Mouse (Mus musculus) midbrain, embryonic 13.5 days (tissue): ENCODE data around the gene Rasgef1b. TPM values are rescaled to one million over a fixed set of nuclear protein-coding genes. Genes with fewer than 3 reads are reported as not detected.

ENCODE experiments used
- ATAC-seq: fragments of 200-750 bp; cut with Nextera tagmentation; 2 replicates; pipeline ENCODE4 v1.8.0; 2017; ENCODE audit warnings: mild to moderate bottlenecking, moderate TSS enrichment, moderate library complexity
- H3K27ac ChIP-seq: fragments of 300-500 bp; sonication (generic); 2 replicates; pipeline ENCODE4 v1.5.1; 2015; ENCODE audit warnings: inconsistent platforms, mild to moderate bottlenecking, moderate library complexity
- H3K27me3 ChIP-seq: fragments of 300-500 bp; sonication (generic); 2 replicates; pipeline ENCODE4 v1.6.1; 2015; ENCODE audit warnings: mild to moderate bottlenecking, inconsistent platforms
- H3K36me3 ChIP-seq: fragments of 300-500 bp; sonication (generic); 2 replicates; pipeline ENCODE4 v1.6.1; 2015; ENCODE audit warnings: mild to moderate bottlenecking, inconsistent platforms
- H3K4me1 ChIP-seq: fragments of 300-500 bp; sonication (generic); replicated peaks from 2 replicates; pipeline ENCODE4 v1.6.1; 2015; ENCODE audit warnings: inconsistent platforms
- H3K4me2 ChIP-seq: fragments of 300-500 bp; sonication (generic); replicated peaks from 2 replicates; pipeline ENCODE4 v1.6.1; 2015; ENCODE audit warnings: moderate library complexity, mild to moderate bottlenecking, inconsistent platforms
- H3K4me3 ChIP-seq: fragments of 300-500 bp; sonication (generic); replicated peaks from 2 replicates; pipeline ENCODE4 v1.5.1; 2015; ENCODE audit warnings: mild to moderate bottlenecking, inconsistent platforms
- H3K9ac ChIP-seq: fragments of 300-500 bp; sonication (generic); replicated peaks from 2 replicates; pipeline ENCODE4 v1.6.1; 2015; ENCODE audit warnings: mild to moderate bottlenecking, inconsistent platforms
- H3K9me3 ChIP-seq: fragments of 300-500 bp; sonication (generic); 2 replicates; pipeline ENCODE4 v1.6.1; 2016; ENCODE audit warnings: mild to moderate bottlenecking, inconsistent platforms
- WGBS: fragments of 180-500 bp; shearing (Covaris S2); methylation state at CpG from one replicate; pipeline ENCODE4 v1.1.7; 2015; 5-methylcytosine and 5-hydroxymethylcytosine counted together
- polyA plus RNA-seq: library from polyadenylated mRNA; unstranded; fragments of >200 nt; fragmentation: Nextera tagmentation; extraction: Ambion mirVana; gene quantifications from 2 replicates; pipeline ENCODE4 v1.2.1, GENCODE M21; 2015

Gene Rasgef1b
- polyA plus RNA-seq, 1 experiment from 2014 or later = 69.2 TPM

GRCm38 (mm10) chr5:99385737-99386136 is 343.1 kb downstream of the Rasgef1b start:
- 32% methylated on average over 8 of the region's 8 CpGs for WGBS

GRCm38 (mm10) chr5:99385090-99385489 is 343.8 kb downstream of the Rasgef1b start:
- H3K9ac ChIP-seq = no peak overlapping the region
- peaks cover 86% of the 10 kb centered on the region for H3K27me3 ChIP-seq
- peaks cover 38% of the 10 kb centered on the region for H3K4me1 ChIP-seq
- no peak overlapping the region for H3K4me3 ChIP-seq
- no peaks in the 10 kb centered on the region for H3K9me3 ChIP-seq
- H3K36me3 ChIP-seq = no peaks in the 10 kb centered on the region
- ATAC-seq = no peak
- no peak overlapping the region for H3K4me2 ChIP-seq
- 15% methylated on average over 1 of the region's 1 CpGs for WGBS
- H3K27ac ChIP-seq = no peak overlapping the region

More at GRCm38 (mm10) chr5:99385737-99386136, 343.1 kb downstream of the Rasgef1b start:
- no peak overlapping the region for H3K4me2 ChIP-seq
- no peaks in the 10 kb centered on the region for H3K9me3 ChIP-seq
- no peaks in the 10 kb centered on the region for H3K36me3 ChIP-seq
- ATAC-seq = no peak
- H3K4me3 ChIP-seq = no peak overlapping the region
- H3K27me3 ChIP-seq = peaks cover 86% of the 10 kb centered on the region
- H3K9ac ChIP-seq = no peak overlapping the region
- H3K4me1 ChIP-seq = peaks cover 33% of the 10 kb centered on the region
- H3K27ac ChIP-seq = no peak overlapping the region

GRCm38 (mm10) chr5:99383783-99384281 is 345.0 kb downstream of the Rasgef1b start:
- Histone ChIP-seq H3K27ac (no peak overlapping the region), H3K4me3 (no peak overlapping the region), H3K36me3 (no peaks in the 10 kb centered on the region), H3K27me3 (peaks cover 80% of the 10 kb centered on the region), H3K9ac (no peak overlapping the region), H3K9me3 (no peaks in the 10 kb centered on the region), H3K4me1 (peaks cover 50% of the 10 kb centered on the region), H3K4me2 (no peak overlapping the region)
- no peak for ATAC-seq
- WGBS = 80% methylated on average over 13 of the region's 13 CpGs

- no peak overlapping the region for H3K9ac ChIP-seq
- H3K9me3 ChIP-seq = no peaks in the 10 kb centered on the region
- no peak for ATAC-seq
- H3K27me3 ChIP-seq = peaks cover 73% of the 10 kb centered on the region
- WGBS = 70% methylated on average over 5 of the region's 5 CpGs
- no peaks in the 10 kb centered on the region for H3K36me3 ChIP-seq
- peaks cover 57% of the 10 kb centered on the region for H3K4me1 ChIP-seq
- H3K4me3 ChIP-seq = no peak overlapping the region
- H3K4me2 ChIP-seq = no peak overlapping the region
- no peak overlapping the region for H3K27ac ChIP-seq
These were observed 346.1 kb downstream of the Rasgef1b start for GRCm38 (mm10) chr5:99382786-99383185.

GRCm38 (mm10) chr5:99381639-99382038 is 347.2 kb downstream of the Rasgef1b start:
- ATAC-seq = no peak
- peaks cover 70% of the 10 kb centered on the region for H3K27me3 ChIP-seq

GRCm38 (mm10) chr5:99380882-99381281 is 348.0 kb downstream of the Rasgef1b start:
- WGBS = 95% methylated on average over 9 of the region's 9 CpGs
- ATAC-seq = no peak
- Histone ChIP-seq H3K4me2 (no peak overlapping the region), H3K27ac (no peak overlapping the region), H3K9me3 (no peaks in the 10 kb centered on the region), H3K4me1 (peaks cover 48% of the 10 kb centered on the region), H3K36me3 (no peaks in the 10 kb centered on the region), H3K9ac (no peak overlapping the region), H3K4me3 (no peak overlapping the region), H3K27me3 (peaks cover 65% of the 10 kb centered on the region)

More at GRCm38 (mm10) chr5:99381639-99382038, 347.2 kb downstream of the Rasgef1b start:
- no peak overlapping the region for H3K4me2 ChIP-seq
- no peak overlapping the region for H3K27ac ChIP-seq
- no peaks in the 10 kb centered on the region for H3K36me3 ChIP-seq
- H3K4me3 ChIP-seq = no peak overlapping the region
- WGBS = 87% methylated on average over 2 of the region's 2 CpGs
- H3K9me3 ChIP-seq = no peaks in the 10 kb centered on the region
- H3K4me1 ChIP-seq = peaks cover 54% of the 10 kb centered on the region
- H3K9ac ChIP-seq = no peak overlapping the region

GRCm38 (mm10) chr5:99380166-99380565 is 348.7 kb downstream of the Rasgef1b start:
- 0 out of 2 replicates have a peak, but pooled peaks have one; percentile 28 for ATAC-seq
- Histone ChIP-seq H3K36me3 (no peaks in the 10 kb centered on the region), H3K4me2 (no peak overlapping the region), H3K9me3 (no peaks in the 10 kb centered on the region), H3K4me1 (peaks cover 41% of the 10 kb centered on the region), H3K27me3 (peaks cover 58% of the 10 kb centered on the region), H3K27ac (no peak overlapping the region), H3K4me3 (no peak overlapping the region), H3K9ac (no peak overlapping the region)
- WGBS = 58% methylated on average over 12 of the region's 12 CpGs

- H3K4me1 ChIP-seq = peaks cover 32% of the 10 kb centered on the region
- 77% methylated on average over 11 of the region's 11 CpGs for WGBS
- no peak overlapping the region for H3K4me3 ChIP-seq
- no peak overlapping the region for H3K27ac ChIP-seq
- H3K9me3 ChIP-seq = no peaks in the 10 kb centered on the region
- H3K9ac ChIP-seq = no peak overlapping the region
- peaks cover 43% of the 10 kb centered on the region for H3K27me3 ChIP-seq
- H3K36me3 ChIP-seq = no peaks in the 10 kb centered on the region
- H3K4me2 ChIP-seq = no peak overlapping the region
- ATAC-seq = no peak
These were observed 350.2 kb downstream of the Rasgef1b start for GRCm38 (mm10) chr5:99378437-99379226.

GRCm38 (mm10) chr5:99375725-99376124 is 353.1 kb downstream of the Rasgef1b start:
- Histone ChIP-seq H3K36me3 (no peaks in the 10 kb centered on the region), H3K27ac (no peak overlapping the region), H3K4me3 (no peak overlapping the region), H3K4me1 (peaks cover 25% of the 10 kb centered on the region), H3K9me3 (no peaks in the 10 kb centered on the region), H3K27me3 (peaks cover 26% of the 10 kb centered on the region), H3K4me2 (no peak overlapping the region), H3K9ac (no peak overlapping the region)
- 79% methylated on average over 7 of the region's 7 CpGs for WGBS
- no peak for ATAC-seq

GRCm38 (mm10) chr5:99374460-99374859 is 354.4 kb downstream of the Rasgef1b start:
- peaks cover 13% of the 10 kb centered on the region for H3K4me1 ChIP-seq
- no peak overlapping the region for H3K27ac ChIP-seq
- no peaks in the 10 kb centered on the region for H3K9me3 ChIP-seq
- H3K9ac ChIP-seq = no peak overlapping the region
- no peak for ATAC-seq
- H3K27me3 ChIP-seq = peaks cover 16% of the 10 kb centered on the region
- H3K4me3 ChIP-seq = no peak overlapping the region
- no peak overlapping the region for H3K4me2 ChIP-seq
- WGBS = 90% methylated on average over 6 of the region's 6 CpGs
- no peaks in the 10 kb centered on the region for H3K36me3 ChIP-seq

- 79% methylated on average over 8 of the region's 8 CpGs for WGBS
- Histone ChIP-seq H3K9me3 (no peaks in the 10 kb centered on the region), H3K36me3 (no peaks in the 10 kb centered on the region), H3K9ac (no peak overlapping the region), H3K27me3 (peaks cover 13% of the 10 kb centered on the region), H3K4me2 (no peak overlapping the region), H3K27ac (no peak overlapping the region), H3K4me3 (no peak overlapping the region), H3K4me1 (peaks cover 5% of the 10 kb centered on the region)
- ATAC-seq = no peak
These were observed 355.2 kb downstream of the Rasgef1b start for GRCm38 (mm10) chr5:99373570-99374151.

GRCm38 (mm10) chr5:99370636-99371035 is 358.2 kb downstream of the Rasgef1b start:
- Histone ChIP-seq H3K27ac (no peak overlapping the region), H3K27me3 (no peaks in the 10 kb centered on the region), H3K9ac (no peak overlapping the region), H3K4me1 (0 out of 2 replicates have a peak, but pooled peaks cover 2% of the 10 kb centered on the region), H3K36me3 (no peaks in the 10 kb centered on the region), H3K9me3 (no peaks in the 10 kb centered on the region), H3K4me2 (no peak overlapping the region), H3K4me3 (no peak overlapping the region)
- no peak for ATAC-seq
- WGBS = 90% methylated on average over 5 of the region's 5 CpGs
